Mouse (Mus musculus): Measurements from ENCODE around the gene Bola1. TPM values are rescaled to one million over a fixed set of nuclear protein-coding genes. Genes with fewer than 3 reads are reported as not detected.
A peak's percentile ranks its signal among the peaks of the same experiment; 100 is the strongest.

The Bola1 gene
- polyA plus RNA-seq, 2 experiments: 43.9 to 60.2 TPM

- no peak overlapping the region for H3K9ac ChIP-seq (ENCODE audit: low read depth, low read length, severe bottlenecking)
- H3K4me1 ChIP-seq (ENCODE audit: control insufficient read depth, insufficient read depth, low read length): no peaks in the 10 kb centered on the region
- H3K36me3 ChIP-seq (ENCODE audit: control insufficient read depth, insufficient read depth, low read length): peaks cover 74% of the 10 kb centered on the region
- H3K4me3 ChIP-seq (replicated peaks; ENCODE audit: low read length): no peak overlapping the region
- no peaks in the 10 kb centered on the region for H3K27me3 ChIP-seq (ENCODE audit: control insufficient read depth, insufficient read depth, low read length)
- no peak for ATAC-seq (ENCODE audit: low FRiP score, low read depth)
- no peak for TF ChIP-seq POLR2A (IDR thresholded peaks at IDR 0.05; ENCODE audit: borderline replicate concordance, extremely low read depth, insufficient read depth, insufficient read length)
- H3K9me3 ChIP-seq (ENCODE audit: control insufficient read depth, low read length): no peaks in the 10 kb centered on the region
- DNase-seq (ENCODE audit: low spot score): peak; percentile 79
- WGBS: 16% methylated on average over 5 of the region's 5 CpGs
- H3K27ac ChIP-seq (replicated peaks; ENCODE audit: low read depth, low read length): no peak overlapping the region
- no peak overlapping the region for H3K4me2 ChIP-seq (replicated peaks; ENCODE audit: low read depth, low read length, severe bottlenecking)
Measured at GRCm38 (mm10) chr3:96147950-96148349, 71.6 kb downstream of the Bola1 start.

Small RNAs within 50 kb of the gene (microRNA-seq; reads per million reads assigned to microRNA genes)
- gene Gm44492: not detected
- gene Gm47311: not detected
- not detected for gene Gm47313

Other genes starting within 250 kb of the Bola1 start
- gene Plekho1, start 223.7 kb downstream of the Bola1 start, polyA plus RNA-seq (2012; rRNA removed): 115 and 120 TPM in 2 replicates
- 38.0 and 47.8 TPM in 2 replicates for gene Plekho1, start 223.7 kb downstream of the Bola1 start, polyA plus RNA-seq (2014; fragmentation: Nextera tagmentation; extraction: Ambion mirVana)
- 13.8 and 16.5 TPM in 2 replicates for gene Vps45, start 161.2 kb downstream of the Bola1 start, polyA plus RNA-seq (2012; rRNA removed)
- gene Vps45, start 161.2 kb downstream of the Bola1 start, polyA plus RNA-seq (2014; fragmentation: Nextera tagmentation; extraction: Ambion mirVana): 26.9 and 27.0 TPM in 2 replicates
- gene Otud7b, start 115.2 kb downstream of the Bola1 start, polyA plus RNA-seq (2012; rRNA removed): 14.0 and 14.3 TPM in 2 replicates
- gene Otud7b, start 115.2 kb downstream of the Bola1 start, polyA plus RNA-seq (2014; fragmentation: Nextera tagmentation; extraction: Ambion mirVana): 20.9 and 24.7 TPM in 2 replicates
- 42.9 and 44.9 TPM in 2 replicates for gene Mtmr11, start 57.7 kb downstream of the Bola1 start, polyA plus RNA-seq (2012; rRNA removed)
- 27.5 and 34.1 TPM in 2 replicates for gene Mtmr11, start 57.7 kb downstream of the Bola1 start, polyA plus RNA-seq (2014; fragmentation: Nextera tagmentation; extraction: Ambion mirVana)
- 126 and 185 TPM in 2 replicates for gene Sf3b4, start 47.4 kb downstream of the Bola1 start, polyA plus RNA-seq (2012; rRNA removed)
- 173 and 179 TPM in 2 replicates for gene Sf3b4, start 47.4 kb downstream of the Bola1 start, polyA plus RNA-seq (2014; fragmentation: Nextera tagmentation; extraction: Ambion mirVana)
- 13.2 and 13.8 TPM in 2 replicates for gene Sv2a, start 38.6 kb downstream of the Bola1 start, polyA plus RNA-seq (2012; rRNA removed)
- gene Sv2a, start 38.6 kb downstream of the Bola1 start, polyA plus RNA-seq (2014; fragmentation: Nextera tagmentation; extraction: Ambion mirVana): 3.6 and 3.8 TPM in 2 replicates
- gene Hist2h2ab, start 156 bp upstream of the Bola1 start, polyA plus RNA-seq (2012; rRNA removed): 1.7 and 2.7 TPM in 2 replicates
- 0.99 and 1.3 TPM in 2 replicates for gene Hist2h2ab, start 156 bp upstream of the Bola1 start, polyA plus RNA-seq (2014; fragmentation: Nextera tagmentation; extraction: Ambion mirVana)
- gene Hist2h2ac, start 1.2 kb upstream of the Bola1 start, polyA plus RNA-seq (2012; rRNA removed): 11.8 and 14.2 TPM in 2 replicates
- 7.0 and 8.9 TPM in 2 replicates for gene Hist2h2ac, start 1.2 kb upstream of the Bola1 start, polyA plus RNA-seq (2014; fragmentation: Nextera tagmentation; extraction: Ambion mirVana)
- gene Hist2h2be, start 1.4 kb upstream of the Bola1 start, polyA plus RNA-seq (2012; rRNA removed): 8.5 TPM in 2 replicates
- gene Hist2h2be, start 1.4 kb upstream of the Bola1 start, polyA plus RNA-seq (2014; fragmentation: Nextera tagmentation; extraction: Ambion mirVana): 5.2 and 7.5 TPM in 2 replicates
- gene Hist2h3c2, start 19.4 kb upstream of the Bola1 start, polyA plus RNA-seq (2012; rRNA removed): 74.4 and 95.3 TPM in 2 replicates
- 8.0 and 9.3 TPM in 2 replicates for gene Hist2h3c2, start 19.4 kb upstream of the Bola1 start, polyA plus RNA-seq (2014; fragmentation: Nextera tagmentation; extraction: Ambion mirVana)
- gene Hist2h2aa2, start 20.6 kb upstream of the Bola1 start, polyA plus RNA-seq (2012; rRNA removed): 9.7 and 28.1 TPM in 2 replicates
- gene Hist2h2aa2, start 20.6 kb upstream of the Bola1 start, polyA plus RNA-seq (2014; fragmentation: Nextera tagmentation; extraction: Ambion mirVana): 30.9 and 33.1 TPM in 2 replicates
- 44.2 and 73.5 TPM in 2 replicates for gene Hist2h2aa1, start 25.8 kb upstream of the Bola1 start, polyA plus RNA-seq (2012; rRNA removed)
- 18.1 and 21.2 TPM in 2 replicates for gene Hist2h2aa1, start 25.8 kb upstream of the Bola1 start, polyA plus RNA-seq (2014; fragmentation: Nextera tagmentation; extraction: Ambion mirVana)
- not detected in 2 replicates for gene Hist2h3c1, start 27.0 kb upstream of the Bola1 start, polyA plus RNA-seq (2012; rRNA removed)
- 0.66 and 2.4 TPM in 2 replicates for gene Hist2h3c1, start 27.0 kb upstream of the Bola1 start, polyA plus RNA-seq (2014; fragmentation: Nextera tagmentation; extraction: Ambion mirVana)
- gene Hist2h4, start 43.6 kb upstream of the Bola1 start, polyA plus RNA-seq (2012; rRNA removed): 5.9 and 6.4 TPM in 2 replicates
- 8.5 and 11.1 TPM in 2 replicates for gene Hist2h4, start 43.6 kb upstream of the Bola1 start, polyA plus RNA-seq (2014; fragmentation: Nextera tagmentation; extraction: Ambion mirVana)
- 85.3 and 112 TPM in 2 replicates for gene Hist2h3b, start 48.9 kb upstream of the Bola1 start, polyA plus RNA-seq (2012; rRNA removed)
- gene Hist2h3b, start 48.9 kb upstream of the Bola1 start, polyA plus RNA-seq (2014; fragmentation: Nextera tagmentation; extraction: Ambion mirVana): 63.1 and 72.3 TPM in 2 replicates
- gene Hist2h2bb, start 50.0 kb upstream of the Bola1 start, polyA plus RNA-seq (2012; rRNA removed): 14.3 and 15.4 TPM in 2 replicates
- 15.5 and 16.1 TPM in 2 replicates for gene Hist2h2bb, start 50.0 kb upstream of the Bola1 start, polyA plus RNA-seq (2014; fragmentation: Nextera tagmentation; extraction: Ambion mirVana)
- 2.8 and 3.1 TPM in 2 replicates for gene Fcgr1, start 74.3 kb upstream of the Bola1 start, polyA plus RNA-seq (2012; rRNA removed)
- gene Fcgr1, start 74.3 kb upstream of the Bola1 start, polyA plus RNA-seq (2014; fragmentation: Nextera tagmentation; extraction: Ambion mirVana): 3.3 and 3.9 TPM in 2 replicates
- gene BC107364, start 232.6 kb upstream of the Bola1 start, polyA plus RNA-seq (2012; rRNA removed): 0.10 TPM in 1 of 2 replicates, not detected in the other
- 0.40 TPM in 1 of 2 replicates, not detected in the other for gene BC107364, start 232.6 kb upstream of the Bola1 start, polyA plus RNA-seq (2014; fragmentation: Nextera tagmentation; extraction: Ambion mirVana)

All from limb, embryonic 14.5 days (tissue).